Mouse (Mus musculus) liver, postnatal 0 days (tissue): ENCODE data around the gene Pabpn1.

Experiments used
- CTCF ChIP-seq: sonication (generic); IDR thresholded peaks from 2 replicates; pipeline ENCODE4 v1.5.1; 2016; ENCODE audit warnings: antibody characterized with exemption, low read depth
- EP300 ChIP-seq: IDR thresholded peaks from 2 replicates; pipeline ENCODE4 v1.6.1; 2016; ENCODE audit warnings: antibody characterized with exemption, low read depth, mild to moderate bottlenecking

DNA sequence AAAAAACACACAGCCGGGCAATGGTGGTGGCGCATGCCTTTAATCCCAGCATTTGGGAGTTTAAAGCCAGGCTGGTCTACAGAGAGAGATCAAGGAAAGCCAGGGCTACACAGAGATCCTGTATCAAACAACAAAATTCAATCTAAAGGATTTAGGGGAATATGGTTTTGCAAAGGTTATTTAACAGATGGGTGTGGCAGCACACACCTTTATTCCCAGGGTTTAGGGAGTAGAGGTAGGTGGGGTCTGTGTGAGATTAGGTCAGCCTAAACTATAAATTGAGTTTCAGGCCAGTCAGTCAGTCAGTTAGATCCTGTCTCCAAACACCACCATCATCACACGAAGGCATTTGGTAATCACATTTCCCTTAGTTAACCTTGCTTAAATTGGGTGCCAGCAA lies at the start of gene Pabpn1:
- no peak for TF ChIP-seq CTCF
- TF ChIP-seq EP300: no peak
